Mouse (Mus musculus) ES-Bruce4 (cell line): ENCODE results near the gene Lasp1.

ENCODE experiments used
- EP300 ChIP-seq: IDR thresholded peaks from 2 replicates; pipeline ENCODE4 v1.6.1; 2011; ENCODE audit warnings: low read depth, low read length; ENCODE audit not compliant: insufficient read depth
- POLR2A ChIP-seq: IDR thresholded peaks from one replicate; pipeline ENCODE4 v1.8.1; 2011; ENCODE audit warnings: low read length; ENCODE audit not compliant: insufficient read depth

DNA sequence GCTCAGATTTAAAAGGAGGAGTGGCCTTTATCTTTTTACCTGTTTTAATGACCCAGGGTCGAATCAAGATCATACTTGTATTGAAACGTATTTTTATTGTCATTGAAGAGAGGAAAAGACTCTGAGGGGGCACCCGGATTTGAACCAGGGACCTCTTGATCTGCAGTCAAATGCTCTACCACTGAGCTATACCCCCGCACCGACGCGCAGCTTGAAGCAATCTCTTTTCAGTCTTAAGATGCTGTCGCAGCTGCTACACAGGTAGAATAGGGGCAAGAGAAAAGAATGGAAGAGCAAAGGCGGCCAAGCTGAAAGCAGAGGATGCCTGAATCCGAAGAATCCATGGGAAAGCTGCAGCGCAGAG lies at the start of gene Lasp1:
- TF ChIP-seq EP300 = no peak
- no peak for TF ChIP-seq POLR2A
